Mouse (Mus musculus): ENCODE results near the gene Mboat1. TPM values are rescaled to one million over a fixed set of nuclear protein-coding genes. Genes with fewer than 3 reads are reported as not detected.

Mboat1 gene
- polyA plus RNA-seq, 1 experiment from 2014 or later, result 6.8 TPM

DNA sequence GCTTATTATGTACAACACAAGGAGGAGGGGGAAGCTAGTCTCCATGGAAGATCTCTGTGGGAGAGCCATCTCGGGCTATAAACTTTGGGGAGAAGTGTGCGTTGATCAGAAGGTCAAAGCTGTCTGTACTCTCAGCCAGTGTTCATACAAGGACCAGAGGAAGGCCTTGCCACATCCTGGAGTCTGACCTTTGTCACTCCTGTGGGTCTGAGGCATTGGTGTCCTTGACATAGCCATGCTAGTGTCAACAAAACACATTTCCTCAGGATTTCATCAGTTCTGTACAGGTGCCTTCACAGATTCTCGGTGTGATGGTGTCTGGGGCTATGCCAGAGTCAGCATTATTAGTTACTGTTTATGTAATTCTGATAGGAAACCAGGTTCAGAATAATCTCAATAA lies 115.1 kb downstream of the Mboat1 start:
- Histone ChIP-seq H3K27ac (no peak overlapping the region), H3K4me2 (no peak overlapping the region), H3K36me3 (no peaks in the 10 kb centered on the region), H3K9me3 (no peaks in the 10 kb centered on the region), H3K4me1 (replicated peaks) (peaks cover 15% of the 10 kb centered on the region), H3K27me3 (no peaks in the 10 kb centered on the region), H3K4me3 (replicated peaks) (no peak overlapping the region), H3K9ac (replicated peaks) (no peak overlapping the region)
- 83% methylated on average over 3 of the region's 3 CpGs for WGBS
- no peak for ATAC-seq (ENCODE audit: insufficient number of reproducible peaks, insufficient read depth, low FRiP score, low TSS enrichment, low read depth)

DNA sequence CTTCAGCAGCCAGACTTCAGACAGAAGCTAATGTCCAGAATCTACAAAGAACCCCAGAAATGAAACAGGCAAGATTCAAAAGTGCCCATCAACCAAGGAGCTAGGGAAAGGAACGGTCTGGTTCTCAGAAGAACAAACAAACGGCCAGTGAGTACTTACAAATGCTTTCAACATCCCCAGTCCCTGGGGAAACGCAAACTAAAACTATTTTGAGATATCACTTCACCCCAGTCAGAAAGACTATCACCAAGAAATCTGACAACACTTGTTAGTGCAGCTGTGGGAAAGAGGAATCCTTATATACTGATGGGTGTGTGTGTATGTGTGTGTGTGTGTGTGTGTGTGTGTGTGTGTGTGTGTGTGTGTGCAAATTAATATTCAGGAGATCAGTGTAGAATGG lies 116.4 kb downstream of the Mboat1 start:
- no peak overlapping the region for H3K4me2 ChIP-seq
- ATAC-seq (ENCODE audit: insufficient number of reproducible peaks, insufficient read depth, low FRiP score, low TSS enrichment, low read depth), result no peak
- H3K27ac ChIP-seq, result no peak overlapping the region
- H3K4me3 ChIP-seq (replicated peaks), result no peak overlapping the region
- WGBS, result 64% methylated on average over 3 of the region's 3 CpGs
- H3K4me1 ChIP-seq (replicated peaks), result peaks cover 15% of the 10 kb centered on the region
- H3K36me3 ChIP-seq, result no peaks in the 10 kb centered on the region
- no peak overlapping the region for H3K9ac ChIP-seq (replicated peaks)
- no peaks in the 10 kb centered on the region for H3K27me3 ChIP-seq
- no peaks in the 10 kb centered on the region for H3K9me3 ChIP-seq

DNA sequence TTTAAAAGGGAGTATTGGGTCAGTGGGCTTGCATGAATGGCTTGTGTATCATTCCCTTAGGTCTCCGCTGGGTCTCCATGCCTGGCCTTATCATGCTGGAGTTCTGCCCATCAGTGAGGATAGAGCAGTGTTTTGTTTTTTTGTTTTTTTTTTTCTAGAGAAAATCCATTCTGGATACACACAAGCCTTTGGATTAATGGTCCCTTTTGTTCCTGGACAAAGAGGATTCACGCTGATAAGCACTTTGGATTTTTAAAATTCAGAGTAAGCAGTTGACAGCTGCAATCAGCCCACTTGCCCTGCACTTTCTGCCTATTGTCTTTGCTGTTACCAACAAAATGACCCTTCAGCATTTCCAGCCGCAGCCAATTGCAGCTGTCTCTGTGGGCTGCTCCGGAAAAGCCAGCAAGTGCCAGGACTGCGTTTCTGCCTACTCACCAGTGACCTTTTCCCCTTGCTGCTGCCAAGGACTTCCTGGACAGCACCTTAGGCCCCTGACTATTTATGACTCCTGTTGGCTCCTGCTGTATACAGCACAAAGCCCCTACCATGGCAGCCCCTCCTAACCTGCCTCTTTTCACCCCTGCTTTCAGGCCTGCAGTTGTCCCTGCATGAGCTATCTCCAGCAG lies 117.5 kb downstream of the Mboat1 start:
- Histone ChIP-seq H3K27ac (no peak overlapping the region), H3K27me3 (no peaks in the 10 kb centered on the region), H3K36me3 (no peaks in the 10 kb centered on the region), H3K4me2 (no peak overlapping the region), H3K9ac (replicated peaks) (no peak overlapping the region), H3K4me1 (replicated peaks) (peaks cover 15% of the 10 kb centered on the region), H3K4me3 (replicated peaks) (no peak overlapping the region), H3K9me3 (no peaks in the 10 kb centered on the region)
- WGBS, result 35% methylated on average over 5 of the region's 5 CpGs
- no peak for ATAC-seq (ENCODE audit: insufficient number of reproducible peaks, insufficient read depth, low FRiP score, low TSS enrichment, low read depth)

DNA sequence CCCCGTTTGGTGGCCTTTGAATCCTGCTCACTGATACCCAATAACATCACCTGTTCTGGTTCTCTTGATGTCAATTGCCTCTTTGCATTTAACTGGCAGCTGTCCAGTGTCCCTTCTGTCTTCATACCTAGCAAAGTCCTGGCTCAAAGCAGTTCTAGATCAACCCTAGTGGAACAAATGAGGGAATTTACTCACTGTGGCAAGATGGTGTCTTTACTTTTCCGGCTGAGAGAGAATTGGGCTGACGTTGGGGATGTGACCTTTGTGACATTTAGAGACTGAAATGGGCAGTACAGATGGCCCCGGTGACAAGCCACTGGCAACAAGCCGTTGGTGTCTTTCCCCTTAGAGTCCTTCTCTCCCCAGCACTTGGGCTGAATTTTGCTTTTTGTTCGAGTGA lies 118.1 kb downstream of the Mboat1 start:
- no peaks in the 10 kb centered on the region for H3K9me3 ChIP-seq
- no peak for ATAC-seq (ENCODE audit: insufficient number of reproducible peaks, insufficient read depth, low FRiP score, low TSS enrichment, low read depth)
- WGBS, result 79% methylated on average over 6 of the region's 6 CpGs

DNA sequence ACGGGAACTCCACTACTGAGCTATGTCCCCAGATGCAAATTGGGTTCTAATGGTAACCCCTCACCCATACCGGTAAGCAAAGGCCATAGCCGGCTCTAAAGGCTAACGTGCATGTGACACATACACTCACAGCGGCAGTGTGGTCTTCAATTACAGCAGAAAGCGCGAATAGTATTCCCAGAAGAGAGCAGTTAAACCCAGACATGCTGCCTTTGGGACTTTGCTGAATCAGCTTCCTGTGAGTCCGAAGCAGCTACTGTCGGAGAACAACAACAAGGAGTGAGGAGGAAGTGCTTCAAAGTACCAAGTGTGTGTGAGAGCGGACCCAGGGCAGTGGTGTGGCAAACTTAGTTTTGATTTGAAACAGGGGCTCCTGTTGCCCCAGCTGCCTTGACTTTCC lies 122.5 kb downstream of the Mboat1 start:
- WGBS, result 76% methylated on average over 10 of the region's 10 CpGs
- Histone ChIP-seq H3K9me3 (no peaks in the 10 kb centered on the region), H3K9ac (replicated peaks) (no peak overlapping the region), H3K4me2 (no peak overlapping the region), H3K27me3 (no peaks in the 10 kb centered on the region), H3K36me3 (no peaks in the 10 kb centered on the region), H3K4me1 (replicated peaks) (peaks cover 5% of the 10 kb centered on the region), H3K27ac (no peak overlapping the region), H3K4me3 (replicated peaks) (no peak overlapping the region)
- ATAC-seq (ENCODE audit: insufficient number of reproducible peaks, insufficient read depth, low FRiP score, low TSS enrichment, low read depth), result no peak

More for the DNA sequence above, 118.1 kb downstream of the Mboat1 start:
- Histone ChIP-seq H3K36me3 (no peaks in the 10 kb centered on the region), H3K27me3 (no peaks in the 10 kb centered on the region), H3K4me2 (no peak overlapping the region), H3K4me3 (replicated peaks) (no peak overlapping the region), H3K4me1 (replicated peaks) (peaks cover 15% of the 10 kb centered on the region), H3K9ac (replicated peaks) (no peak overlapping the region), H3K27ac (no peak overlapping the region)

DNA sequence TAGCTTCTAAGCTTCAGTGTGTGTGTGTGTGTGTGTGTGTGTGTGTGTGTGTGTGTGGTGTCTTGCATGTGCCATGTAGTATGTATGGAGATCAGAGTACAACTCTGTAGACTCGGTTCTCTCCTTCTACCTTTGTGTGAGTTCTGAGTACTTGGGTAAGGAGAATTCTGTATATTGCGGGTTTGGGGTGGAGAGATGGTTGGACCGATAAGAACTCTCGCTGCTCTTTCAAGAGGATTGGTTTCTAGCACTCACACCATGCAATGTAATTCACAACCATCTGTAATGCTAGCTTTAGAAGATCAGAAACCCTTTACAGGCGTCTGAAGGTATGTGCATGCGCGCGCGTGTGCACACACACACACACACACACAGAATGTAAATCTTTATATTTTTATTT lies 123.0 kb downstream of the Mboat1 start:
- H3K27ac ChIP-seq, result no peak overlapping the region
- no peak for ATAC-seq (ENCODE audit: insufficient number of reproducible peaks, insufficient read depth, low FRiP score, low TSS enrichment, low read depth)
- H3K4me3 ChIP-seq (replicated peaks), result no peak overlapping the region
- no peaks in the 10 kb centered on the region for H3K27me3 ChIP-seq
- H3K36me3 ChIP-seq, result no peaks in the 10 kb centered on the region
- H3K4me1 ChIP-seq (replicated peaks), result peaks cover under 1% of the 10 kb centered on the region; the same call in 1 of the 2 replicates
- no peaks in the 10 kb centered on the region for H3K9me3 ChIP-seq
- no peak overlapping the region for H3K4me2 ChIP-seq
- 94% methylated on average over 9 of the region's 9 CpGs for WGBS
- no peak overlapping the region for H3K9ac ChIP-seq (replicated peaks)

DNA sequence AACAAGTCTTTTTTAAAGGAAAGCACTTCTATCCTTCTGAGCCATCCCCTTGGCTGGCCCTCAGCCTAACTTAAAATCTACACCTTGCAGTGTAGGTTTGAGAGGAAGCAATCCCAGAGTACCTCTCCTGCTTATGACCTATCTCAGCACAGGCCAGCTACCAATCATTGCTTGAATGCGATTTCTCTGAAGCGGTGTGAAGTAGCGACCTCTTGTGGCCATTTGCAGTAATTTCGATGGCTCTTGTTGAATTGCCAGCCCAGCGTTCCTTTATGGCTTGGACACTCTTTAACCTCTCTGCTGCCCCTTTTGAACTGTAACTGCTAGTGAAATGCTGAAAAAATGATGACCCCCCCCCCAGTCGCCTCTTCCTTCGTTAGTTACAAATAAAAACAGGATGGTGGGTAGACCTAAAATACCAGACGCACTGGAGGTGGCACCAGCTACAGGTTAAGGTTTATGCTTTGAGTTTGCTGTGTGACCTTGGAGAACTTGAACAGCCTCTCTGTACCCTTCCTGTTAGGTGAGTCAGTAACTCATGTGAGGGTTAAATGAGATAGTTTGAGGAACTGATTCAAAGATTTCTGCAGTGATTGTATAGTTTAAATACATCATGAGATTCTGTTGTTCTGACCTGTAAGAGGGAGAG lies 123.7 kb downstream of the Mboat1 start:
- H3K27ac ChIP-seq, result no peak overlapping the region
- 13% methylated on average over 8 of the region's 8 CpGs for WGBS
- ATAC-seq (ENCODE audit: insufficient number of reproducible peaks, insufficient read depth, low FRiP score, low TSS enrichment, low read depth), result peak; percentile 26; the same call in 1 of the 2 replicates

DNA sequence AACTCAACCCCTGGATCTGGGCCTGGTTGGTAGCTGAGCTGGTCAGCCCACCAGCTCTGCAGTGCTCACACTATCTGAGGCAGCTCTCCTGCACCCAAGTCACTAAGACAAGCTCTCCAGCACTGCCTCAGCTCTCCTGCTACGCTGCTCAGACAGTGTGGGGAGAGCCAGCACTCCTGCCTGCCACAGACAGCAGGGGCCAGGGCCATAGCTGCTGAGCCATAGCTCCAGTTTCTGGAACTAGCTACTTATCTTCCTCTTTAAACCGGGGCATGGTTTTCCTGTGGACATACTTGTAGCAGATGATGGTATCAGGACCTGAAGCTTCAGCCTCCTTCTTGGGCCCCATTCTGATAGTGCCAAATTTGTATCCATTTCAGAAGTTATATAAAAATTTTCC lies 127.4 kb downstream of the Mboat1 start:
- Histone ChIP-seq H3K27ac (no peak overlapping the region), H3K9me3 (0 out of 2 replicates have a peak, but pooled peaks cover 6% of the 10 kb centered on the region), H3K4me1 (replicated peaks) (no peaks in the 10 kb centered on the region), H3K36me3 (no peaks in the 10 kb centered on the region), H3K4me2 (no peak overlapping the region), H3K4me3 (replicated peaks) (no peak overlapping the region), H3K9ac (replicated peaks) (no peak overlapping the region), H3K27me3 (no peaks in the 10 kb centered on the region)
- ATAC-seq (ENCODE audit: insufficient number of reproducible peaks, insufficient read depth, low FRiP score, low TSS enrichment, low read depth), result no peak
- 86% methylated on average over 2 of the region's 2 CpGs for WGBS

More for the DNA sequence above, 123.7 kb downstream of the Mboat1 start:
- Histone ChIP-seq H3K4me1 (replicated peaks) (no peaks in the 10 kb centered on the region), H3K9me3 (no peaks in the 10 kb centered on the region), H3K4me2 (no peak overlapping the region), H3K27me3 (no peaks in the 10 kb centered on the region), H3K4me3 (replicated peaks) (no peak overlapping the region), H3K36me3 (no peaks in the 10 kb centered on the region), H3K9ac (replicated peaks) (no peak overlapping the region)

DNA sequence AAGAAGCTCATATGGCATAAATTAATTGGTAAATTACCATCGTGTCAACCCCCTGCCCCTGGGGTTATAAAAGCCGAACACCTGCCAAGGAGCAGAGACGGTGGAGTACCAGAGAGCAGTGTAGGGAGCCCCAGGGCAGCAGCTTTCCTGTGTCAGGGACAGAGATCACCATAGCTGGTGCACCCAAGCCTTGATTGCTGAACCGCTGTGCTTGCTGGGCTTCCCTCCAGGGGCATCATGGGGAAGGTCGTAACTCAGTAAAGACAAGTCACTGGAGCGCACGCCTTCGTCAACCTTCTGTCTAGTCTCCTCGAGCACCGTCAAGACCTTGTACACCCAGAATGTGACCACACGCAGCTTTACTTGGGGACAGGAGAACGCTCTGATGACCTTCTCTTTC lies 128.0 kb downstream of the Mboat1 start:
- 0 out of 2 replicates have a peak, but pooled peaks cover 6% of the 10 kb centered on the region for H3K9me3 ChIP-seq
- H3K27ac ChIP-seq, result no peak overlapping the region
- no peak overlapping the region for H3K4me2 ChIP-seq
- no peak overlapping the region for H3K9ac ChIP-seq (replicated peaks)
- ATAC-seq (ENCODE audit: insufficient number of reproducible peaks, insufficient read depth, low FRiP score, low TSS enrichment, low read depth), result no peak
- WGBS, result 67% methylated on average over 12 of the region's 12 CpGs
- no peaks in the 10 kb centered on the region for H3K4me1 ChIP-seq (replicated peaks)
- no peaks in the 10 kb centered on the region for H3K36me3 ChIP-seq
- no peak overlapping the region for H3K4me3 ChIP-seq (replicated peaks)
- no peaks in the 10 kb centered on the region for H3K27me3 ChIP-seq

DNA sequence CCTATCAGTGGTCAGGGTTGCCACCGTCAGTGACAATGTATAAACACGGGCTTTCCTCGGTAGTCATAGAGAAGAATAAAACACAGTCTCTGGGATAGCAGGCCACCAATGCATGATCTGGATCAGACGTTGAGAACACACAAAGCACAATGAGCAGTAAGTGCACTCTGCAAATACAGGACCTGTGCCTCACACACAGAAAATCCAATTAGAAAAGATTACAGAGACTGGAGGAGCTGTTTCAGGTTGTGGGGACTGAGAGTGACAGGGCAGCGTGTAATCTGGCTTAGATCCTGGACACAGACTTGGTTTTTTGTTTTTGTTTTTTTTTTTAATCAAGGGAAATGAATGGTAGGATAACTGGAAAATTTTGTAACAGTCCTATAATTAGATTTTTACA lies 128.5 kb downstream of the Mboat1 start:
- whole genome bisulfite sequencing, result 82% methylated on average over 5 of the region's 5 CpGs
- no peak overlapping the region for H3K4me2 ChIP-seq
- no peak overlapping the region for H3K27ac ChIP-seq
- H3K4me3 ChIP-seq (replicated peaks), result no peak overlapping the region
- H3K9me3 ChIP-seq, result 0 out of 2 replicates have a peak, but pooled peaks cover 6% of the 10 kb centered on the region
- no peak overlapping the region for H3K9ac ChIP-seq (replicated peaks)
- no peaks in the 10 kb centered on the region for H3K36me3 ChIP-seq
- ATAC-seq (ENCODE audit: insufficient number of reproducible peaks, insufficient read depth, low FRiP score, low TSS enrichment, low read depth), result no peak
- H3K4me1 ChIP-seq (replicated peaks), result no peaks in the 10 kb centered on the region
- no peaks in the 10 kb centered on the region for H3K27me3 ChIP-seq

DNA sequence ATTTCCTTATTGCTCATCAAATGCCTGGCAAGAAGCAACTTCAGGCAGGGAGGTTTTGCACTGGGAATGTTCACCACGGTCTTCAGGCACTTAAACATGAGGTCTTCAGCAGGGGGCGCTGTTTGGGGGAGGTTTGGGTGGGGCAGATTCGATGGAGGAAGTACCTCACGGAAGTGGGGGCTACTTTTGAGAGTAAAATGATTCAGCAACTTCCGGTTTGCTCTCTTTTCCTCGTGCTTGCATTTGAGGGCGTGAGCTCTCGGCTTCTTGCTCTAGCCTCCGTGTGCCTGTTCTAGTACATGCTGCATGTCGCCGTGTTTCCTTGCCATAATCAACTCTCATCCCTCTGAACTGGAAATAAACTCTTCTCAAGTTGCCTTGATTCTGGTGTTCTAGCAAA lies 129.7 kb downstream of the Mboat1 start:
- no peaks in the 10 kb centered on the region for H3K36me3 ChIP-seq
- no peak for ATAC-seq (ENCODE audit: insufficient number of reproducible peaks, insufficient read depth, low FRiP score, low TSS enrichment, low read depth)
- H3K4me1 ChIP-seq (replicated peaks), result no peaks in the 10 kb centered on the region
- 0 out of 2 replicates have a peak, but pooled peaks cover 6% of the 10 kb centered on the region for H3K9me3 ChIP-seq
- no peak overlapping the region for H3K4me2 ChIP-seq
- no peak overlapping the region for H3K4me3 ChIP-seq (replicated peaks)
- no peak overlapping the region for H3K9ac ChIP-seq (replicated peaks)
- 84% methylated on average over 11 of the region's 11 CpGs for WGBS
- no peaks in the 10 kb centered on the region for H3K27me3 ChIP-seq
- H3K27ac ChIP-seq, result no peak overlapping the region
